Mouse (Mus musculus): ENCODE measurements around the gene Edf1. TPM values are rescaled to one million over a fixed set of nuclear protein-coding genes. Genes with fewer than 3 reads are reported as not detected.

Edf1 gene
- polyA plus RNA-seq, 1 experiment = 413 TPM

- H3K4me1 ChIP-seq (ENCODE audit: control insufficient read depth, insufficient read depth, insufficient read length, low read length) = peaks cover 21% of the 10 kb centered on the region
These were observed 25.5 kb downstream of the Edf1 start for GRCm38 (mm10) chr2:25583120-25583481.

GRCm38 (mm10) chr2:25583571-25583970 lies 25.9 kb downstream of the Edf1 start:
- TF ChIP-seq CTCF (IDR thresholded peaks at IDR 0.05; ENCODE audit: extremely low read depth, insufficient read length, insufficient replicate concordance, low read depth, low read length) = no peak
- no peak for TF ChIP-seq POLR2A (IDR thresholded peaks at IDR 0.05; ENCODE audit: low read depth, low read length)
- H3K36me3 ChIP-seq (ENCODE audit: control insufficient read depth, insufficient read depth, low read length) = peaks cover 25% of the 10 kb centered on the region
- no peak overlapping the region for H3K27ac ChIP-seq (ENCODE audit: insufficient read depth, low read depth, low read length)
- no peak overlapping the region for H3K4me3 ChIP-seq (ENCODE audit: low read depth, low read length)
- H3K27me3 ChIP-seq (ENCODE audit: control insufficient read depth, insufficient read depth, low read length) = peaks cover 17% of the 10 kb centered on the region
- peaks cover 21% of the 10 kb centered on the region for H3K4me1 ChIP-seq (ENCODE audit: control insufficient read depth, insufficient read depth, insufficient read length, low read length)
- WGBS = 68% methylated on average over 4 of the region's 4 CpGs

More at GRCm38 (mm10) chr2:25583120-25583481, 25.5 kb downstream of the Edf1 start:
- H3K27ac ChIP-seq (ENCODE audit: insufficient read depth, low read depth, low read length) = no peak overlapping the region
- 63% methylated on average over 6 of the region's 6 CpGs for WGBS
- H3K4me3 ChIP-seq (ENCODE audit: low read depth, low read length) = no peak overlapping the region
- peaks cover 25% of the 10 kb centered on the region for H3K36me3 ChIP-seq (ENCODE audit: control insufficient read depth, insufficient read depth, low read length)
- peaks cover 22% of the 10 kb centered on the region for H3K27me3 ChIP-seq (ENCODE audit: control insufficient read depth, insufficient read depth, low read length)
- TF ChIP-seq POLR2A (IDR thresholded peaks at IDR 0.05; ENCODE audit: low read depth, low read length) = no peak

- Histone ChIP-seq H3K4me1 (ENCODE audit: control insufficient read depth, insufficient read depth, insufficient read length, low read length) (peaks cover 17% of the 10 kb centered on the region), H3K27me3 (ENCODE audit: control insufficient read depth, insufficient read depth, low read length) (peaks cover 11% of the 10 kb centered on the region), H3K4me3 (ENCODE audit: low read depth, low read length) (no peak overlapping the region), H3K27ac (ENCODE audit: insufficient read depth, low read depth, low read length) (no peak overlapping the region), H3K36me3 (ENCODE audit: control insufficient read depth, insufficient read depth, low read length) (peaks cover 25% of the 10 kb centered on the region)
- no peak for TF ChIP-seq CTCF (IDR thresholded peaks at IDR 0.05; ENCODE audit: extremely low read depth, insufficient read length, insufficient replicate concordance, low read depth, low read length)
- TF ChIP-seq POLR2A (IDR thresholded peaks at IDR 0.05; ENCODE audit: low read depth, low read length) = no peak
- 63% methylated on average over 3 of the region's 3 CpGs for WGBS
These were observed 26.5 kb downstream of the Edf1 start for GRCm38 (mm10) chr2:25584152-25584551.

- WGBS = 85% methylated on average over 4 of the region's 4 CpGs
These were observed 27.2 kb downstream of the Edf1 start for GRCm38 (mm10) chr2:25584856-25585255.

GRCm38 (mm10) chr2:25585601-25586000 lies 28.0 kb downstream of the Edf1 start:
- no peak for TF ChIP-seq POLR2A (IDR thresholded peaks at IDR 0.05; ENCODE audit: low read depth, low read length)
- TF ChIP-seq CTCF (IDR thresholded peaks at IDR 0.05; ENCODE audit: extremely low read depth, insufficient read length, insufficient replicate concordance, low read depth, low read length) = no peak
- no peak overlapping the region for H3K4me3 ChIP-seq (ENCODE audit: low read depth, low read length)
- peaks cover 5% of the 10 kb centered on the region for H3K4me1 ChIP-seq (ENCODE audit: control insufficient read depth, insufficient read depth, insufficient read length, low read length)
- WGBS = 71% methylated on average over 3 of the region's 3 CpGs
- no peaks in the 10 kb centered on the region for H3K27me3 ChIP-seq (ENCODE audit: control insufficient read depth, insufficient read depth, low read length)
- no peak overlapping the region for H3K27ac ChIP-seq (ENCODE audit: insufficient read depth, low read depth, low read length)
- peaks cover 31% of the 10 kb centered on the region for H3K36me3 ChIP-seq (ENCODE audit: control insufficient read depth, insufficient read depth, low read length)

More at GRCm38 (mm10) chr2:25584856-25585255, 27.2 kb downstream of the Edf1 start:
- H3K36me3 ChIP-seq (ENCODE audit: control insufficient read depth, insufficient read depth, low read length) = peaks cover 25% of the 10 kb centered on the region
- H3K4me1 ChIP-seq (ENCODE audit: control insufficient read depth, insufficient read depth, insufficient read length, low read length) = peaks cover 10% of the 10 kb centered on the region
- H3K27ac ChIP-seq (ENCODE audit: insufficient read depth, low read depth, low read length) = no peak overlapping the region
- H3K27me3 ChIP-seq (ENCODE audit: control insufficient read depth, insufficient read depth, low read length) = 0 out of 2 replicates have a peak, but pooled peaks cover 4% of the 10 kb centered on the region
- no peak for TF ChIP-seq POLR2A (IDR thresholded peaks at IDR 0.05; ENCODE audit: low read depth, low read length)
- TF ChIP-seq CTCF (IDR thresholded peaks at IDR 0.05; ENCODE audit: extremely low read depth, insufficient read length, insufficient replicate concordance, low read depth, low read length) = no peak
- no peak overlapping the region for H3K4me3 ChIP-seq (ENCODE audit: low read depth, low read length)

GRCm38 (mm10) chr2:25587290-25587689 lies 29.6 kb downstream of the Edf1 start:
- Histone ChIP-seq H3K27ac (ENCODE audit: insufficient read depth, low read depth, low read length) (no peak overlapping the region), H3K36me3 (ENCODE audit: control insufficient read depth, insufficient read depth, low read length) (peaks cover 40% of the 10 kb centered on the region), H3K4me3 (ENCODE audit: low read depth, low read length) (no peak overlapping the region), H3K27me3 (ENCODE audit: control insufficient read depth, insufficient read depth, low read length) (no peaks in the 10 kb centered on the region), H3K4me1 (ENCODE audit: control insufficient read depth, insufficient read depth, insufficient read length, low read length) (no peaks in the 10 kb centered on the region; the same call in 1 of the 2 replicates)
- WGBS = 94% methylated on average over 8 of the region's 8 CpGs
- TF ChIP-seq POLR2A (IDR thresholded peaks at IDR 0.05; ENCODE audit: low read depth, low read length) = no peak
- no peak for TF ChIP-seq CTCF (IDR thresholded peaks at IDR 0.05; ENCODE audit: extremely low read depth, insufficient read length, insufficient replicate concordance, low read depth, low read length)

- peaks cover 48% of the 10 kb centered on the region for H3K36me3 ChIP-seq (ENCODE audit: control insufficient read depth, insufficient read depth, low read length)
These were observed 30.7 kb downstream of the Edf1 start for GRCm38 (mm10) chr2:25588227-25588907.

More at GRCm38 (mm10) chr2:25588227-25588907, 30.7 kb downstream of the Edf1 start:
- TF ChIP-seq POLR2A (IDR thresholded peaks at IDR 0.05; ENCODE audit: low read depth, low read length) (no peak), CTCF (IDR thresholded peaks at IDR 0.05; ENCODE audit: extremely low read depth, insufficient read length, insufficient replicate concordance, low read depth, low read length) (no peak)
- H3K27ac ChIP-seq (ENCODE audit: insufficient read depth, low read depth, low read length) = no peak overlapping the region
- no peak overlapping the region for H3K4me3 ChIP-seq (ENCODE audit: low read depth, low read length)
- 90% methylated on average over 8 of the region's 8 CpGs for WGBS
- no peaks in the 10 kb centered on the region for H3K27me3 ChIP-seq (ENCODE audit: control insufficient read depth, insufficient read depth, low read length)
- no peaks in the 10 kb centered on the region for H3K4me1 ChIP-seq (ENCODE audit: control insufficient read depth, insufficient read depth, insufficient read length, low read length)

Measured in small intestine, adult 2 months (tissue).